Mouse (Mus musculus): ENCODE data around the gene Fggy.

The Fggy gene

GRCm38 (mm10) chr4:95590878-95591277 is 33.6 kb downstream of the Fggy start:
- no peak for DNase-seq (ENCODE audit: low read depth, low spot score)

DNA sequence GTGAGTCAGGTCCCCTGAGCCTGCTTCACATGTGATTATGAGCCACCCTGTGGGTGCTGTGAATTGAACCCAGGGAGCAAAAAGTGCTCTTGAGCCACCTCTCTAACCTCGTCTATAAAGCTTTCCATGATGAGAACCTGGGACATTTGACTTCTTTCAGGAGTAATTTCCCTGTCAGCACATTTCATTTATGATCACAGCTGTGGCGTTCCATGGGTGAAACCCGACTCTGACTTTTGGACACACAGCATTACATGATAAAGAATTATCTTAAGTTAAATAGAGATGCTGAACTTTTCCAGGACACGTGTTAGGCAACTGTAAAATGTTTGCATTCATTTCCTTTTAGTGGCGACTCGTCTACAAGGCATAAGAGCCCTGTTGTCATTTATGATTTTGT is 39.9 kb downstream of the Fggy start:
- no peak for DNase-seq (ENCODE audit: low read depth, low spot score)

- DNase-seq (ENCODE audit: low read depth, low spot score) = no peak
These were observed 44.5 kb downstream of the Fggy start for GRCm38 (mm10) chr4:95601776-95602175.

GRCm38 (mm10) chr4:95603254-95603653 is 45.9 kb downstream of the Fggy start:
- DNase-seq (ENCODE audit: low read depth, low spot score) = no peak

- no peak for DNase-seq (ENCODE audit: low read depth, low spot score)
These were observed 53.4 kb downstream of the Fggy start for GRCm38 (mm10) chr4:95610663-95611062.

DNA sequence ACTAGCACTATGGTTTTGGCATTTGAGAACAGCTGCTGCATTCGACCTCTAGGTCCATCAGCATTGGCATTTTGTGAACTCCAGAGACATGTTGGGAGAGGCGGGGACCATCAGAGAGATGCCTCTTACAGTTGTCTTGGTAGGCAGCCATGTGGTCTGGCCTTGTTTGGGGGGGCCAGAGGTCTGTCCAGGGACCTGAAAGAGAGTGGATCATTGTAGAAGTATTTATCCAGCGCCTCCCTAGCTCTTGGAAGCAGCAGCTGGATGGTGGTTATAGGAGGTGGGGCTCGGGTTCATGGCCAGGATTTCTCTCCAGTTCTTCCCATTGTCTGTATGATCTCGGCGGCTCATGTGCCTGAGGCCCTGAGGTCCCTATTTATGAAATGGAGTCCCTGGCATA is 54.1 kb downstream of the Fggy start:
- no peak for DNase-seq (ENCODE audit: low read depth, low spot score)

DNA sequence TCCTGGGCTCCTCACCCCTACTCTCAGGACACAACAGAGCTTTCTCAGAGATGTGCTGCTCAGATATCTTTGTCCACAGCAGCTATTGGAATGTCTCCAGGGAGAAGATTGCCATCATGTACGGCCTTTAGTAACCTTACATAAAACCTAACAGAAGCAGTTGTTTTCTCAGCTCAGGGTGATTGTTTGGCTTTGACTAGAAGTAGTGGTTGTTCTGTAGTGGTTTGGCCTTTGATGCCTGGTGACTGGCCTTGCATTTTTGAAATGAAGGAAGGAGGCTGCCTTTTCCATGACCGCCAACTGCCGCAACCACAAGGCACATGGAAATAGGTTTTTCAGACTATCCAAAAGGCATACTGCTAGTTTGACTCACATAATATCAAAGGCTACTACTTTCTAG is 63.7 kb downstream of the Fggy start:
- no peak for DNase-seq (ENCODE audit: low read depth, low spot score)

DNA sequence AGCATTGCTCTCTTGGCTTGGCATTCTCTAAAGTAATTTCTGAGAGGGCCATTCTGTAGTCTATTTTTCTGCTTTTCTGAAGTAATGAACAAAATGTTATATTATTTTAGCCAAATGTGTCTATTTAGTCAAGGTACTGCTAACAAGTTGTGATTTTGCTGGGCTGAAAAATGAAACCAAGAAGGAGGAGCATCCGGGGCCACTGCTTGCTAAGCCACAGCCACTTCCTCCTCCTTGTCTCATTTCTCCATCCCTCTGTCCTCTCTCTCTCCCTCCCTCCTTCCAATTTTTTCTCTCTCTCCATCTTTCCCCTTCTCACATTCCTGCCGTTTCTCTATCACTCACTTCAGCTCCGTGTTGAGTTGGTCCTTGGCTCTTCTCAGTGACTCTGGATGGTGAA is 67.4 kb downstream of the Fggy start:
- no peak for DNase-seq (ENCODE audit: low read depth, low spot score)

GRCm38 (mm10) chr4:95625651-95626050 is 68.3 kb downstream of the Fggy start:
- DNase-seq (ENCODE audit: low read depth, low spot score) = no peak

DNA sequence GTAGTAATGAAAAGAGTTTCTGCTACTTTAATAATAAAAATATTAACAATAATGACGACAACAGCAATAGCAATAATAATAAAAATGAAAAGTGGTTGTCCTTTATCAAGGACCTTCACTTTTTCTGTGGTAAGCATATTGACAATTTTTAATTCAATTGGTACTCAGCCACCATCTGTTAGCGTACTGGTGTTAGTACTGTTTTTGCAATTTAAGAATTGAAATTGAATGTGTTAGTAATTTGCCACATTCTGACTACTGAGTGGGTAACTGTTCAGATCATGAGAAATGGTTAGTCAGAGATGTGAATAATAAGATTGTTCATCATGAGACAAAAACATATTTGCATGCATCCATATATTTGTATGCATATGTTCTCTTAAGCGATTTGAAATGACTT is 68.9 kb downstream of the Fggy start:
- no peak for DNase-seq (ENCODE audit: low read depth, low spot score)

GRCm38 (mm10) chr4:95634903-95635302 is 77.6 kb downstream of the Fggy start:
- DNase-seq (ENCODE audit: low read depth, low spot score) = no peak

DNA sequence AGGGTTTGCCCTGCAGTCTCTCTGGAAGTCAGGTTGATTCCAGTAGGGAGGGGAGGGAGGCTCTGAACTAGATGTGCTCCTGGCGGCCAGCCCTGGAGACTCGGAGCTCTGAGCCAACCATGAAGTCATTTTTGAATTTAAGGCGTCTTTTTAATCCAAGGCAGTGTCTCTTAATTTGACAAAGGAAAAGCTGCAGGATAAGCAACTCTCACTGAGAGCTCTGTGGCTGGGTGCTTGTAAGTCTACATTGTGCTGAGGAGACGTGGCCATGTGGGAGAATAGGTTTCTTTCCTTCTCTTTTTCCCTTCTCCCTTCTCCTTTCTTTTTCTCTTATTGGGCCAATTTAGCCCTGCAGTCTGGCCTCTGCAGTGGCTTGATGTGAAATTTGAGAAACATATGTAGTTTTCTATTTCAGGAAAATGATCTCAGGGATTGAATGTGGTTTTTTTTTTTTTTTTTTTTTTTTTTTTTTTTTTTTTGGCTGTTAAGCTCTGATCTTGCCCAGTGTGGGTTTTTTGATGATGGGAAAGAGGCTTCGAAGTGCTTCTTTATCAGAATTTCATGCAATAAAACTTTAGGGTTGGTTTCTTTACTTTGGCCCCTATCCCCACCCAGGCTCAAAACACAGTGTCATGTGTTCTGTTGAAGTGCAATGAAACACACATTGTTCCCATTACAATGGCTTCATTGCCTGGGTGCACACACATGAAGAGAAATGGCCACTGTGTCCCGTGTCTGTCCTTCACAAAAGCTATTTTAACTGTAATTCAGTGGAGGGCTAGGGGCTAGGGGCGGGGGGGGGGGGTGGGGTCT is 79.8 kb downstream of the Fggy start:
- no peak for DNase-seq (ENCODE audit: low read depth, low spot score)

DNA sequence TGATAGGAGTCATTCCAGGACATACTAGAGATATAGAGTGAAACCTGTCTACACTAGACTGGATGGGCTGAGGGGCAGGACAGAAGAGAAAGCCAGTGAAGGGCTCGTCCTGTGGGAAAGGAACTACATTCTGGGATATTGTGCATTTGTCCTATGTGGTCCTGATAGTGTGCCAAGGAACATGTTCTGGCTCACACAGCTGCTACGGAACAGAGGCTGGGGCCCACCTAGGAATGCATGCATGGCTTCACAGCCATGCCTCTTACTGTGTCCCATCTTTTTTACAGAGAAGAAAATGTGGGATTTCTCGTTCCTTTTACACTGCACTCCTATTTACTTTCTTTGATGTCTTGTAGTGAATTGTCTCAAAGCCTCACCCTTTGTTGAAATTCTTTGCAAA is 80.8 kb downstream of the Fggy start:
- no peak for DNase-seq (ENCODE audit: low read depth, low spot score)

GRCm38 (mm10) chr4:95640831-95641230 is 83.5 kb downstream of the Fggy start:
- DNase-seq (ENCODE audit: low read depth, low spot score) = no peak

DNA sequence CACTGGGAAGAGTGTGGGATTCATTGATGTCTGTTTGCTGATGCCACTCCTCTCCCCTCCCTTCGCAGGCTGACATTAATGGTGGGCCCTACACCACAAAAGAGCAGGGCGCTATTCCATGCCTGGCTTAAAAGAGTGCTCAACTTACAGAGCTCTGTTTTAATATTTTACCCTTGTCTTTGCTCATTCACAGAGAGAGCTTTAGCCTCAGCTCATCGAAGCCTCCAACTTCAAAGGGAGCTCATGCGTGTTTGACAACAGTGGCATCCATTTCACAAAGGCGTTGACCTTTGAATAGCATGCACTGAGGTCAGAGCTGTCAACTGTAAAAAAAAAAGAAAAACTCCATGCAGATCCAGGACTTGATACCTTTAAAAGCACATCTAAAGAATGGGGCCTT is 86.7 kb downstream of the Fggy start:
- DNase-seq (ENCODE audit: low read depth, low spot score) = no peak

GRCm38 (mm10) chr4:95648801-95649551 is 91.7 kb downstream of the Fggy start:
- DNase-seq (ENCODE audit: low read depth, low spot score) = no peak

- DNase-seq (ENCODE audit: low read depth, low spot score) = no peak
These were observed 92.2 kb downstream of the Fggy start for GRCm38 (mm10) chr4:95649552-95649905.

GRCm38 (mm10) chr4:95649980-95650379 is 92.7 kb downstream of the Fggy start:
- no peak for DNase-seq (ENCODE audit: low read depth, low spot score)

DNA sequence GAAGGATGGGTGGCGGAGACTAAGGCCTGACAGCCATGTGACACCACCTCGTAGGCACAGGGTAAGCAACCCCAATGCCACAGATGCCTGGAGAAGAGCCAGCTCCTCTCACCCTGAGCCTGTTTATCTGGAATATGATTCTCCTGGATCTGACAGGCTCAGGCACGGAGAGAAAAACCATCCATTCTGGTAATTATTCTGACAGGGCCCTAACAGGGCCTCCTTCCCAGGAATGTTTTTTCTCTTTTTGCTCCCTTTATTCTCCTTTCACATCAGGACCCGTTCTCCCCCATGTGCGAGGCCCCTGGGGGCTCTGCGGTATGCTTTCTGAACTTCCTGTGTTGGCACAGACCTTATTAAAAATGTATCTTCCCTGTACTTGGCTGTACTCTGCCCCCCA is 94.7 kb downstream of the Fggy start:
- DNase-seq (ENCODE audit: low read depth, low spot score) = no peak

DNA sequence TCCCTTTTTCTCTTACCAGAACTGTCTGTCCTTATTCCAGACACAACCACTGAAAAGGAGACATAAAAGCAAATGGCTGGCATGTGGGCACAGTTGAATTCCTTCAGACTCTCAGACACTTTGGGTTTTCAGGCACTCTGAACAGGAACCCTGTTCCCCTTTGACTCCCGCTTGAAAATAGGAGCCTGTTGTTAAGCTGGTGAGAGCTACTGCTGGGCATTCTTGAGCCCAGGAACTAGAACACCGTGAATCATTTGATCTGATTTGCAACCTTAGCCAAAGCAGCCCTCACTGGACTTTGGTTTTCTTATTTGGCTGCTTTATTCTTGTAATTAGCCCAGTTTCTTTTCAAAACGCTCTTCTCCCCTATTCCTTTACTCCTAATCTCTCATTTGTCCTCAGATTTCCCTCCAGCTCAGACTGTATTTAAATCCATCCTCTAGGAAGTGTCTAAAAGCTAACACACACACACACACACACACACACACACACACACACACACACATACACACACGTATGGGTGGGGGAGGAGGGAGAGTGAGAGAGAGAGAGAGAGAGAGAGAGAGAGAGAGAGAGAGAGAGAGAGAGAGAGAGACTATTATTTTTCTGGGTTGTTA is 96.1 kb downstream of the Fggy start:
- DNase-seq (ENCODE audit: low read depth, low spot score) = no peak

GRCm38 (mm10) chr4:95653913-95654301 is 96.6 kb downstream of the Fggy start:
- no peak for DNase-seq (ENCODE audit: low read depth, low spot score)

DNA sequence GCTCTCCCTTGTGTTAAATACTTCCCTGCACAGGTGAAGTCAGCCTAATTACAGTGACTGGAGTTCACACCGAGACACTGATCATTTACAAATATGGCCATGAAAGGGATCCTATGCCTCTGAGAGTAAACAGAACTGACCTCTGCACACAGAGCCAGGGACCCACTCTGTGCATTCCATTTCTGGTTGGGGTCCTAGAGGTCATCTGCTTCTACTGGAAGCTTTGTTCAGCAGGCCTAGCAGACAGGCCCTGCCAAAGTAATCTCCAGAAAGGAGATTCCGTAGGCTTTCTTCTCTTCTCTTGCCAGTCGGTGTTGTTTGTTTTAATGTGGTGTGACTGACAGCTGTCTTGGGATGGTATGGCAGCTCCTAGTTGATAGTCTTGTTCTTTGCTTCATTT is 101.7 kb downstream of the Fggy start:
- DNase-seq (ENCODE audit: low read depth, low spot score) = no peak

DNA sequence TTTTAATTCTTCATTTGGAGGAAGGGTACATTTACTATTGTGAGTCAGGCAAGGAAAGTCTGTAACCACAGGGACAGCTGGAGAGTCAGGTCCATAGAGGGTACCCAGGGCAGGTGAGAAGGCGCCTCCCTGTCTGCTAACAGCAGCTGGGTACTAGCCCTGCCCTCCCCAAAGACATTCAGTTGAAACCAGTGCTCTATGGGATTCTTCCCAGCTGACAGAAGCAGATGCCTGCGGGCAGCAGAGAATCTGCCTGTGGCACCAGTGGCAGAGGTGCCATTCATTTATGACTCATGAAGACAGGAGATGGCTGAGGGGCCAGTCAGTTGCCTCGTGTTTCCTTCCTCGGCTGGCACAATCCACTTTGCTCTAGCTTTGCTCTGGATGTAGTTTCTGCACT is 106.3 kb downstream of the Fggy start:
- DNase-seq (ENCODE audit: low read depth, low spot score) = no peak

Measured in retina, adult 2 months (tissue).